Mouse (Mus musculus) CH12.LX (cell line): ENCODE data around the gene Trim15. TPM values are rescaled to one million over a fixed set of nuclear protein-coding genes. Genes with fewer than 3 reads are reported as not detected.

Experiments
- DNase-seq: peaks from one replicate; pipeline ENCODE4 v3.0.0-alpha.2; 2013; ENCODE audit errors: extremely low read depth
- H3K27ac ChIP-seq: 2 replicates; pipeline ENCODE4 v1.5.1; 2012; ENCODE audit warnings: low read depth, mild to moderate bottlenecking, control low read depth, moderate library complexity; ENCODE audit not compliant: insufficient read depth
- H3K27me3 ChIP-seq: replicated peaks from 2 replicates; pipeline ENCODE3; 2012; ENCODE audit warnings: inconsistent platforms
- H3K36me3 ChIP-seq, 2 experiments: replicated peaks in 1 of 2; 2 replicates each; pipeline versions ENCODE3 to v1.6.1; 2012; ENCODE audit warnings: inconsistent platforms in 1 of 2, low read length in 1 of 2, mild to moderate bottlenecking in 1 of 2, mixed read lengths in 1 of 2, moderate library complexity in 1 of 2; ENCODE audit not compliant: control insufficient read depth in 1 of 2, insufficient read depth in 1 of 2
- H3K4me1 ChIP-seq, 2 experiments: 2 replicates each; pipeline ENCODE4 v1.6.1; 2012; ENCODE audit warnings: inconsistent platforms in 1 of 2, moderate library complexity in 1 of 2; ENCODE audit not compliant: insufficient read depth in 2 of 2, control insufficient read depth in 1 of 2
- H3K4me2 ChIP-seq: 2 replicates; pipeline ENCODE4 v1.6.1; 2012; ENCODE audit warnings: low read depth, mild to moderate bottlenecking, control low read depth; ENCODE audit not compliant: poor library complexity, insufficient read depth, severe bottlenecking
- H3K4me3 ChIP-seq, 3 experiments: fragments of 150-350 bp in 1 of 3; sonication (generic) in 1 of 3; replicated peaks in 1 of 3; 2 replicates each; pipeline versions ENCODE3 to v1.5.1; 2011 to 2012; ENCODE audit warnings: low read depth in 2 of 3, low read length in 2 of 3, mild to moderate bottlenecking in 2 of 3, moderate library complexity in 2 of 3, control low read depth in 1 of 3, improper control_type of control experiment in 1 of 3, inconsistent platforms in 1 of 3, mixed read lengths in 1 of 3; ENCODE audit not compliant: poor library complexity in 1 of 3
- H3K79me2 ChIP-seq: replicated peaks from 2 replicates; pipeline ENCODE4 v1.6.1; 2012; ENCODE audit warnings: mild to moderate bottlenecking, moderate library complexity; ENCODE audit not compliant: control insufficient read depth, poor library complexity, insufficient read depth, severe bottlenecking; ENCODE audit errors: extremely low read depth
- H3K9ac ChIP-seq: 2 replicates; pipeline ENCODE4 v1.6.1; 2012; ENCODE audit warnings: low read depth, mild to moderate bottlenecking, control low read depth, moderate library complexity; ENCODE audit not compliant: insufficient read depth
- H3K9me3 ChIP-seq: replicated peaks from 2 replicates; pipeline ENCODE3; 2012; ENCODE audit warnings: low read length, inconsistent platforms, mixed read lengths
- CTCF ChIP-seq, 2 experiments: IDR thresholded peaks in 1 of 2; conservative IDR thresholded peaks in 1 of 2; 2 replicates each; pipeline ENCODE4 v1.5.1; 2011 to 2012; ENCODE audit warnings: low read depth in 2 of 2, low read length in 2 of 2, improper control_type of control experiment in 1 of 2, inconsistent platforms in 1 of 2, mild to moderate bottlenecking in 1 of 2, moderate library complexity in 1 of 2
- EP300 ChIP-seq: IDR thresholded peaks from 2 replicates; pipeline ENCODE4 v1.6.1; 2011; ENCODE audit warnings: low read length, improper control_type of control experiment
- IRF4 ChIP-seq: IDR thresholded peaks from 2 replicates; pipeline ENCODE4 v1.6.1; 2014; ENCODE audit warnings: low read depth, mild to moderate bottlenecking, inconsistent platforms, low read length, improper control_type of control experiment
- MAFK ChIP-seq: IDR thresholded peaks from 2 replicates; pipeline ENCODE4 v1.6.1; 2011; ENCODE audit warnings: low read length, improper control_type of control experiment; ENCODE audit not compliant: insufficient replicate concordance
- MAZ ChIP-seq: IDR thresholded peaks from 2 replicates; pipeline ENCODE4 v1.6.1; 2012; ENCODE audit warnings: low read depth, mild to moderate bottlenecking, inconsistent platforms, low read length, improper control_type of control experiment, moderate library complexity
- MYC ChIP-seq: IDR thresholded peaks from 2 replicates; pipeline ENCODE4 v1.6.1; 2011; ENCODE audit warnings: low read depth, mild to moderate bottlenecking, improper control_type of control experiment, low read length
- PAX5 ChIP-seq: IDR thresholded peaks from 2 replicates; pipeline ENCODE4 v1.6.1; 2012; ENCODE audit warnings: low read length, inconsistent platforms, mixed read lengths
- RAD21 ChIP-seq: IDR thresholded peaks from 2 replicates; pipeline ENCODE4 v1.6.1; 2011; ENCODE audit warnings: low read depth, mild to moderate bottlenecking, low read length, improper control_type of control experiment, moderate library complexity
- SMC3 ChIP-seq: IDR thresholded peaks from 2 replicates; pipeline ENCODE4 v1.6.1; 2011; ENCODE audit warnings: low read depth, low read length, improper control_type of control experiment
- TCF12 ChIP-seq: IDR thresholded peaks from 2 replicates; pipeline ENCODE4 v1.6.1; 2014; ENCODE audit warnings: low read depth, mild to moderate bottlenecking, inconsistent platforms, low read length, improper control_type of control experiment
- USF2 ChIP-seq: conservative IDR thresholded peaks from 2 replicates; pipeline ENCODE4 v1.6.1; 2011; ENCODE audit warnings: low read depth, low read length, improper control_type of control experiment
- dilution Hi-C: fragments of 300-500 bp; cut with MboI; formaldehyde crosslinking; loops from 2 replicates; pipeline ENCODE4 v1.14.3; 2020; ENCODE audit warnings: low sequenced_read_pairs; ENCODE audit not compliant: extremely low pct_unique_long_range_greater_than_20kb, extremely low pct_ligation_motif_present
- in situ Hi-C: fragments of 300-500 bp; cut with MboI; formaldehyde crosslinking; loops from 3 replicates; pipeline ENCODE4 v1.14.3; 2019; ENCODE audit warnings: low sequenced_read_pairs, low pct_ligation_motif_present, low pct_unique_long_range_greater_than_20kb, mixed read lengths
- polyA plus RNA-seq: library from polyadenylated mRNA; unstranded; fragments of >175 nt; gene quantifications from 2 replicates; pipeline ENCODE4 v1.2.1, GENCODE M21; 2012; ENCODE audit warnings: low read depth; ENCODE audit not compliant: insufficient read length
- total RNA-seq, 2 experiments: library from RNA; depleted of rRNA; stranded (reverse); fragments of 300-350 nt in 1 of 2; fragments of >200 nt in 1 of 2; gene quantifications; 2 replicates each; pipeline ENCODE4 v1.2.3; 2012 to 2014

Trim15 gene
- total and polyA plus RNA-seq, 3 experiments = not detected

DNA sequence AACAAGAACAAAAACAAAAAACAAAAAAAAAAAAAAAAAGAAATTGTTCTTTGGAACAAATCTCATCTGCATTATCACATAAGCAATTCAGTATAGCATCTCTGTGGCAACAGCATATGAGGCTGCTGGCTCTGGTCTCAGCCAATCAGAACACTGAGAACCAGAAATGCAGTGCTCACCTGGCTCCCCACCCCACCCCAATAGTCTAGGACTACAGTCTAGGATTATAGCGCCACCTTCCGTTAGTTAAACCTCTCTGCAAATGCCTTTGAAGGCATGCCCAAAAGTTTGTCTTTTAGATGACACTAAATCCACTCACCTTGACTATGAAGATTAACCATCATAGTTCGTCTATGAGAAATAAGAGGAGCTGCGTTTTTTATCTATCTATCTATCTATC lies 41.5 kb downstream of the Trim15 start:
- peak; percentile 42 for DNase-seq
- Histone ChIP-seq H3K4me1 (no peaks in the 10 kb centered on the region), H3K36me3 (no peaks in the 10 kb centered on the region), H3K4me3 (no peak overlapping the region), H3K9me3 (no peaks in the 10 kb centered on the region), H3K27ac (no peak overlapping the region), H3K4me2 (no peak overlapping the region), H3K79me2 (no peaks in the 10 kb centered on the region), H3K9ac (no peak overlapping the region), H3K27me3 (peaks cover 14% of the 10 kb centered on the region)
- TF ChIP-seq MYC = no peak
- no peak for TF ChIP-seq IRF4
- TF ChIP-seq RAD21 = peak; percentile 18
- 0 out of 2 replicates have a peak, but pooled peaks have one; percentile 29 for TF ChIP-seq MAZ
- peak; percentile 16 to 53; a peak in 2 of 4 replicates for TF ChIP-seq CTCF (conservative IDR thresholded peaks at IDR 0.05 in 1 of 2, IDR thresholded peaks at IDR 0.05 in 1 of 2; ENCODE audit: low read depth in 2 of 2, low read length in 2 of 2)
- in situ Hi-C loops (no loop called here), dilution Hi-C loops (no loop called here)

DNA sequence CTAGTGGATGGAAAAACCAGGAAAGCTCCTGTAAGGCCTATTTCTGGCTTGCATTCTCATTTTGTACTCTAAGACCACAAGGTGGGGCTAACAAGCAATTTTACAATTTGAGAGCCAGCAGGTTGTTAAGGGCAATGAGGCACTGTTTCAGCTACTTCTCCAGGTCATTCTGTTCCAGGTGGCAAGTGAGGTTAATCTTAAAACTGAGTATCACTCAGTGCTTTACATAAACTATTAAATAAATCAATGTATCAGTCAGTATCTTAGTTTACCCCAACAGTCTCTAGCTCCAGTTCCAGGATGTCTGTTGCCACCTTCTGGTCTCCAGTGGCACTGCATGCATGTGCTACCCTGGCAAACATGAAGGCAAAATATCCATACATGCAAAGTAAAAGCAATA lies 43.0 kb downstream of the Trim15 start:
- no peaks in the 10 kb centered on the region for H3K4me1 ChIP-seq
- H3K27ac ChIP-seq = no peak overlapping the region
- no peaks in the 10 kb centered on the region for H3K36me3 ChIP-seq
- in situ Hi-C loops (no loop called here), dilution Hi-C loops (no loop called here)
- H3K79me2 ChIP-seq = no peaks in the 10 kb centered on the region
- peaks cover 9% of the 10 kb centered on the region for H3K27me3 ChIP-seq
- no peak overlapping the region for H3K4me2 ChIP-seq
- no peaks in the 10 kb centered on the region for H3K9me3 ChIP-seq
- H3K9ac ChIP-seq = no peak overlapping the region
- TF ChIP-seq CTCF (conservative IDR thresholded peaks at IDR 0.05 in 1 of 2, IDR thresholded peaks at IDR 0.05 in 1 of 2; ENCODE audit: low read depth in 2 of 2, low read length in 2 of 2) = peak; percentile 46 to 65; a peak in 3 of 4 replicates
- no peak for TF ChIP-seq TCF12
- no peak for TF ChIP-seq PAX5
- 0 out of 2 replicates have a peak, but pooled peaks have one; percentile 13 for TF ChIP-seq SMC3
- peak; percentile 26 for TF ChIP-seq RAD21
- TF ChIP-seq MAFK = no peak
- no peak for TF ChIP-seq USF2
- TF ChIP-seq, all 38 proteins: peak for 3
- H3K4me3 ChIP-seq = no peak overlapping the region
- no peak for DNase-seq

DNA sequence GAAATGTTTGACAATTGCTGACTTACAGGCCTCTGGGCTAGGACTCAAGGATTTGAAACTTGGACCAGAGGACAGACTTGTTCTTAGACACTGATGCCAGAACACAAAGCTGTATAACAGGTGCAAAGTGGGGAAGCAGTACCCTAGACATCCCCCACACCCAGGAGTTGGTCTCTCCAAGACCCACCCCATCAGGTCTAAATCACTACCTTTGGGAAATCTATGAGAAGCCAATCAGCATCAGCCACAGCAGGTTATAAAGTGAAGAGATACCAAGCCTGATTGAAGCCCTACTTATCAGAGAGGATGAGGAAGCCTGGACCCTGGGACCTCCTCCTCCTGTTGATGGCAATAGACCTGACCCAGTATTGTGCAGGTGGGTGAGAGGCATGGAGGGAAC lies 55.1 kb downstream of the Trim15 start, which contains the start of gene H2-M10.6:
H2-M10.6 (plus strand) TSS at position 301 of the 400 bp plus-strand sequence.
- Histone ChIP-seq H3K4me1 (no peaks in the 10 kb centered on the region), H3K4me2 (no peak within 1 kb of the TSS), H3K27ac (no peak within 1 kb of the TSS), H3K9ac (no peak within 1 kb of the TSS), H3K36me3 (no peaks in the 10 kb centered on the region), H3K9me3 (no peaks in the 10 kb centered on the region), H3K27me3 (peaks cover 36% of the 10 kb centered on the region), H3K4me3 (no peak within 1 kb of the TSS), H3K79me2 (no peaks in the 10 kb centered on the region)
- DNase-seq = no peak
- TF ChIP-seq EP300 = no peak
- in situ Hi-C loops (no loop called here), dilution Hi-C loops (no loop called here)

Other genes starting within 250 kb of the Trim15 start
- not detected in 2 replicates for gene H2-M9, start 224.5 kb downstream of the Trim15 start, total RNA-seq (2012; rRNA removed)
- not detected in 2 replicates for gene H2-M9, start 224.5 kb downstream of the Trim15 start, total RNA-seq (2014; rRNA removed)
- gene H2-M9, start 224.5 kb downstream of the Trim15 start, polyA plus RNA-seq = not detected in 2 replicates
- not detected in 2 replicates for gene H2-M1, start 195.0 kb downstream of the Trim15 start, total RNA-seq (2012; rRNA removed)
- not detected in 2 replicates for gene H2-M1, start 195.0 kb downstream of the Trim15 start, total RNA-seq (2014; rRNA removed)
- not detected in 2 replicates for gene H2-M1, start 195.0 kb downstream of the Trim15 start, polyA plus RNA-seq
- not detected in 2 replicates for gene H2-M10.5, start 94.3 kb downstream of the Trim15 start, total RNA-seq (2012; rRNA removed)
- not detected in 2 replicates for gene H2-M10.5, start 94.3 kb downstream of the Trim15 start, total RNA-seq (2014; rRNA removed)
- gene H2-M10.5, start 94.3 kb downstream of the Trim15 start, polyA plus RNA-seq = not detected in 2 replicates
- gene H2-M10.6, start 55.0 kb downstream of the Trim15 start, total RNA-seq (2012; rRNA removed) = not detected in 2 replicates
- not detected in 2 replicates for gene H2-M10.6, start 55.0 kb downstream of the Trim15 start, total RNA-seq (2014; rRNA removed)
- 0.20 and 0.27 TPM in 2 replicates for gene H2-M10.6, start 55.0 kb downstream of the Trim15 start, polyA plus RNA-seq
- 17.1 and 19.1 TPM in 2 replicates for gene Trim26, start 30.1 kb downstream of the Trim15 start, total RNA-seq (2012; rRNA removed)
- gene Trim26, start 30.1 kb downstream of the Trim15 start, total RNA-seq (2014; rRNA removed) = 13.6 and 14.2 TPM in 2 replicates
- gene Trim26, start 30.1 kb downstream of the Trim15 start, polyA plus RNA-seq = 67.0 and 67.1 TPM in 2 replicates
- gene Trim10, start 2.4 kb upstream of the Trim15 start, total RNA-seq (2012; rRNA removed) = not detected in 2 replicates
- not detected in 2 replicates for gene Trim10, start 2.4 kb upstream of the Trim15 start, total RNA-seq (2014; rRNA removed)
- not detected in 2 replicates for gene Trim10, start 2.4 kb upstream of the Trim15 start, polyA plus RNA-seq
- 0.13 TPM in 1 of 2 replicates, not detected in the other for gene Trim40, start 22.9 kb upstream of the Trim15 start, total RNA-seq (2012; rRNA removed)
- gene Trim40, start 22.9 kb upstream of the Trim15 start, total RNA-seq (2014; rRNA removed) = not detected in 2 replicates
- gene Trim40, start 22.9 kb upstream of the Trim15 start, polyA plus RNA-seq = 0.14 and 0.22 TPM in 2 replicates
- not detected in 2 replicates for gene Trim31, start 30.9 kb upstream of the Trim15 start, total RNA-seq (2012; rRNA removed)
- not detected in 2 replicates for gene Trim31, start 30.9 kb upstream of the Trim15 start, total RNA-seq (2014; rRNA removed)
- gene Trim31, start 30.9 kb upstream of the Trim15 start, polyA plus RNA-seq = not detected in 2 replicates
- not detected in 2 replicates for gene Rnf39, start 75.7 kb upstream of the Trim15 start, total RNA-seq (2012; rRNA removed)
- gene Rnf39, start 75.7 kb upstream of the Trim15 start, total RNA-seq (2014; rRNA removed) = not detected in 2 replicates
- 0.40 TPM in 1 of 2 replicates, not detected in the other for gene Rnf39, start 75.7 kb upstream of the Trim15 start, polyA plus RNA-seq
- gene Ppp1r11, start 84.5 kb upstream of the Trim15 start, total RNA-seq (2012; rRNA removed) = 208 and 209 TPM in 2 replicates
- gene Ppp1r11, start 84.5 kb upstream of the Trim15 start, total RNA-seq (2014; rRNA removed) = 120 and 128 TPM in 2 replicates
- 238 and 276 TPM in 2 replicates for gene Ppp1r11, start 84.5 kb upstream of the Trim15 start, polyA plus RNA-seq
- 66.9 and 80.3 TPM in 2 replicates for gene Znrd1, start 91.3 kb upstream of the Trim15 start, total RNA-seq (2012; rRNA removed)
- 66.8 and 67.3 TPM in 2 replicates for gene Znrd1, start 91.3 kb upstream of the Trim15 start, total RNA-seq (2014; rRNA removed)
- 74.5 and 98.1 TPM in 2 replicates for gene Znrd1, start 91.3 kb upstream of the Trim15 start, polyA plus RNA-seq
- 8.1 and 8.6 TPM in 2 replicates for gene Znrd1as, start 91.4 kb upstream of the Trim15 start, total RNA-seq (2012; rRNA removed)
- 8.5 and 8.6 TPM in 2 replicates for gene Znrd1as, start 91.4 kb upstream of the Trim15 start, total RNA-seq (2014; rRNA removed)
- 9.3 and 13.0 TPM in 2 replicates for gene Znrd1as, start 91.4 kb upstream of the Trim15 start, polyA plus RNA-seq
- not detected in 2 replicates for gene 2410137M14Rik, start 114.0 kb upstream of the Trim15 start, total RNA-seq (2012; rRNA removed)
- gene 2410137M14Rik, start 114.0 kb upstream of the Trim15 start, total RNA-seq (2014; rRNA removed) = 0.31 TPM in 1 of 2 replicates, not detected in the other
- gene 2410137M14Rik, start 114.0 kb upstream of the Trim15 start, polyA plus RNA-seq = 0.40 TPM in 1 of 2 replicates, not detected in the other
- 0.84 and 1.1 TPM in 2 replicates for gene H2-M5, start 122.3 kb upstream of the Trim15 start, total RNA-seq (2012; rRNA removed)
- gene H2-M5, start 122.3 kb upstream of the Trim15 start, total RNA-seq (2014; rRNA removed) = 0.58 and 1.1 TPM in 2 replicates
- 2.2 and 3.6 TPM in 2 replicates for gene H2-M5, start 122.3 kb upstream of the Trim15 start, polyA plus RNA-seq
- not detected in 2 replicates for gene Zfp57, start 134.0 kb upstream of the Trim15 start, total RNA-seq (2012; rRNA removed)
- gene Zfp57, start 134.0 kb upstream of the Trim15 start, total RNA-seq (2014; rRNA removed) = not detected in 2 replicates
- gene Zfp57, start 134.0 kb upstream of the Trim15 start, polyA plus RNA-seq = 0.10 and 0.26 TPM in 2 replicates
- not detected in 2 replicates for gene Mog, start 156.2 kb upstream of the Trim15 start, total RNA-seq (2012; rRNA removed)
- not detected in 2 replicates for gene Mog, start 156.2 kb upstream of the Trim15 start, total RNA-seq (2014; rRNA removed)
- gene Mog, start 156.2 kb upstream of the Trim15 start, polyA plus RNA-seq = not detected in 2 replicates
- 4.7 TPM in 2 replicates for gene Gabbr1, start 178.8 kb upstream of the Trim15 start, total RNA-seq (2012; rRNA removed)
- gene Gabbr1, start 178.8 kb upstream of the Trim15 start, total RNA-seq (2014; rRNA removed) = 1.8 and 2.1 TPM in 2 replicates
- 10.2 and 11.6 TPM in 2 replicates for gene Gabbr1, start 178.8 kb upstream of the Trim15 start, polyA plus RNA-seq
- gene Olfr90, start 221.3 kb upstream of the Trim15 start, total RNA-seq (2012; rRNA removed) = not detected in 2 replicates
- not detected in 2 replicates for gene Olfr90, start 221.3 kb upstream of the Trim15 start, total RNA-seq (2014; rRNA removed)
- not detected in 2 replicates for gene Olfr90, start 221.3 kb upstream of the Trim15 start, polyA plus RNA-seq
- not detected in 2 replicates for gene Olfr91, start 231.1 kb upstream of the Trim15 start, total RNA-seq (2012; rRNA removed)
- not detected in 2 replicates for gene Olfr91, start 231.1 kb upstream of the Trim15 start, total RNA-seq (2014; rRNA removed)
- not detected in 2 replicates for gene Olfr91, start 231.1 kb upstream of the Trim15 start, polyA plus RNA-seq